Mouse (Mus musculus) kidney, embryonic 15.5 days (tissue): Measurements from ENCODE around the gene Glt28d2. TPM values are rescaled to one million over a fixed set of nuclear protein-coding genes. Genes with fewer than 3 reads are reported as not detected.

Experiments
- ATAC-seq: fragments of 200-750 bp; cut with Nextera tagmentation; replicated peaks from 2 replicates; pipeline ENCODE4 v1.8.0; 2017; ENCODE audit warnings: moderate TSS enrichment; ENCODE audit not compliant: low FRiP score
- H3K27ac ChIP-seq: fragments of 300-500 bp; sonication (generic); 2 replicates; pipeline ENCODE4 v1.5.1; 2015; ENCODE audit warnings: mild to moderate bottlenecking, inconsistent platforms
- H3K27me3 ChIP-seq: fragments of 300-500 bp; sonication (generic); 2 replicates; pipeline ENCODE4 v1.6.1; 2015; ENCODE audit warnings: inconsistent platforms
- H3K36me3 ChIP-seq: fragments of 300-500 bp; sonication (generic); 2 replicates; pipeline ENCODE4 v1.6.1; 2015; ENCODE audit warnings: inconsistent platforms
- H3K4me1 ChIP-seq: fragments of 300-500 bp; sonication (generic); 2 replicates; pipeline ENCODE4 v1.6.1; 2015; ENCODE audit warnings: inconsistent platforms
- H3K4me2 ChIP-seq: fragments of 300-500 bp; sonication (generic); 2 replicates; pipeline ENCODE4 v1.6.1; 2015; ENCODE audit warnings: moderate library complexity, mild to moderate bottlenecking, inconsistent platforms
- H3K4me3 ChIP-seq: fragments of 300-500 bp; sonication (generic); replicated peaks from 2 replicates; pipeline ENCODE4 v1.5.1; 2015; ENCODE audit warnings: mild to moderate bottlenecking, inconsistent platforms
- H3K9ac ChIP-seq: fragments of 300-500 bp; sonication (generic); 2 replicates; pipeline ENCODE4 v1.6.1; 2015; ENCODE audit warnings: mild to moderate bottlenecking, inconsistent platforms
- H3K9me3 ChIP-seq: fragments of 300-500 bp; sonication (generic); replicated peaks from 2 replicates; pipeline ENCODE4 v1.6.1; 2016; ENCODE audit warnings: inconsistent platforms
- WGBS: fragments of 180-500 bp; shearing (Covaris S2); methylation state at CpG from one replicate; pipeline ENCODE4 v1.1.7; 2015; ENCODE audit warnings: mixed read lengths; 5-methylcytosine and 5-hydroxymethylcytosine counted together
- polyA plus RNA-seq: library from polyadenylated mRNA; unstranded; fragments of >200 nt; fragmentation: Nextera tagmentation; extraction: Ambion mirVana; gene quantifications from 2 replicates; pipeline ENCODE4 v1.2.1, GENCODE M21; 2015

Glt28d2 gene
- polyA plus RNA-seq, 1 experiment from 2014 or later = 2.2 TPM

- no peak for ATAC-seq
- Histone ChIP-seq H3K36me3 (no peaks in the 10 kb centered on the region), H3K4me2 (no peak overlapping the region), H3K27me3 (no peaks in the 10 kb centered on the region), H3K9ac (no peak overlapping the region), H3K27ac (no peak overlapping the region), H3K9me3 (no peaks in the 10 kb centered on the region), H3K4me3 (no peak overlapping the region), H3K4me1 (peaks cover 4% of the 10 kb centered on the region; the same call in 1 of the 2 replicates)
- WGBS = 87% methylated on average over 5 of the region's 5 CpGs
Observed at GRCm38 (mm10) chr3:85860996-85861395, 26.3 kb downstream of the Glt28d2 start.

GRCm38 (mm10) chr3:85859311-85859710 is 28.0 kb downstream of the Glt28d2 start:
- no peak overlapping the region for H3K9ac ChIP-seq
- H3K4me1 ChIP-seq = peaks cover 4% of the 10 kb centered on the region; the same call in 1 of the 2 replicates
- ATAC-seq = no peak
- no peak overlapping the region for H3K27ac ChIP-seq
- no peak overlapping the region for H3K4me2 ChIP-seq
- no peak overlapping the region for H3K4me3 ChIP-seq
- no peaks in the 10 kb centered on the region for H3K9me3 ChIP-seq
- H3K27me3 ChIP-seq = no peaks in the 10 kb centered on the region
- H3K36me3 ChIP-seq = no peaks in the 10 kb centered on the region
- WGBS = 60% methylated on average over 6 of the region's 6 CpGs

DNA sequence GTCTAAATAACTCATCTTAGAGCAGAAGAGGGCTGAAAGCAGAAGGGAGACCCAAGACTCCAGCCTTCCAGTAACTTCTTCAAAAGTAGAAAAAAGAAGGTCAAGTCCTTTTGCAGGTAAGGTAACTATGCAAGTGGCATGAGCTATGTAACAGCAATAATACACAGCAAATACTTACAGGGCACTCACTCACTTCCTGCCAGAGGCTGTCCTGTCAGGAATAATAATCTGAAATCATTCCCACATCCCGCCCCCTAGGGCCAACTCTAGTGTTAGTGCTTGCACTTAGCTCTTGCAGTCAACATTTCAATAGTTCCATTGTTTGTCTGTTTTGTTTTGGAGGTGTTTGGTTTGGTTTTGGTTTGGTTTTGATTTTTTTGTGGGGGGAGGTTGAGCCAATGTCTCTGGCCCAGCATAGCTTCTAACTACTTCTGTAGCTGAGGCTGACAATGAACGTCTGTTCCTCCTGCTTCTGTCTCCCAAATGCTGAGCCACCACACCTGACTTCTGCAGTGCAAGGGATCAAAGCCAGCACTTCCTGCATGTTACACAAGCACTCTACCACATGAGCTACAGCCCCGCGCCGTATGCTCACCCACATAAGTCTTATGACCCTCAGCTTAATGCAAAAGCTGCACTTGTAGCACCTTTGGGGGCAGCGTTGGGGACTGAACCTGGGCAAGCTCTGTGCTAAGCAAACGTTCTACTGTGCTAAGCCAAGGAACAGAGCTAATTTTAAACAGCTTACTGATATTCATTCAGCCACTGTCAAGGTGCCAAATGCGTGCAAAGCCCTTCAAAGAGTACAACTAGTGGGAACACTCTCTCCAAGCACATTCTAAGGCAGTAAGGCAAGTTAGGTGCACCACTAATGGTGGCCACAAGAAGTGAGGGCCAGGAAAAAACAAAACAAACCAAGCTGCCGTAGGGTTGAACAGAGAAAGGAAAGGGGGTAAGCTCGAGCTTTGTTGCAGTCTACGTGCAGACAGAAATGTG is 28.9 kb downstream of the Glt28d2 start:
- WGBS = 62% methylated on average over 11 of the region's 11 CpGs
- no peaks in the 10 kb centered on the region for H3K27me3 ChIP-seq
- H3K4me3 ChIP-seq = no peak overlapping the region
- H3K9ac ChIP-seq = no peak overlapping the region
- no peaks in the 10 kb centered on the region for H3K9me3 ChIP-seq
- ATAC-seq = no peak
- H3K27ac ChIP-seq = no peak overlapping the region
- H3K4me2 ChIP-seq = no peak overlapping the region
- no peaks in the 10 kb centered on the region; the same call in 1 of the 2 replicates for H3K4me1 ChIP-seq
- no peaks in the 10 kb centered on the region for H3K36me3 ChIP-seq

DNA sequence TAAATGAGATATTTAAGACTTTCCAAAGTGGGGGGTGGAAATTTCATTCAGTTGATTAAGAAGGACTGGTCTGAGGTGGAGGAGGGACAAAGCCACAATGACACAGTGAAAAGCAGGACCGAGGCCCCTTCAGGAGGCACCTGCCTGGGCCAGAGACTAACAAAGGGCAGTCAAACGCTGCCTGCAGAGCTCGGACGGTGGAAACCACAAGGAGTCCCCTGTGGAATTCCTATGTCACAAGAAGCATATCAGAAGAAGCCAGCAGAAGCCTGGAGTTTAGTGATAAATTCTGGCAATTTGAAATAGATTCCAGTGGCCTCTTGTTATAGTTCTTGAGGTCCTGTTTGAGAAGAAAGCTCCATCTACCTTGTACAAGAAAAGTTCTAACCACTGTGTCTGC is 30.2 kb downstream of the Glt28d2 start:
- no peak overlapping the region for H3K4me3 ChIP-seq
- H3K9me3 ChIP-seq = no peaks in the 10 kb centered on the region
- no peaks in the 10 kb centered on the region for H3K27me3 ChIP-seq
- H3K36me3 ChIP-seq = no peaks in the 10 kb centered on the region
- H3K27ac ChIP-seq = no peak overlapping the region
- ATAC-seq = no peak
- no peaks in the 10 kb centered on the region; the same call in 1 of the 2 replicates for H3K4me1 ChIP-seq
- no peak overlapping the region for H3K9ac ChIP-seq
- no peak overlapping the region for H3K4me2 ChIP-seq
- WGBS = 51% methylated on average over 4 of the region's 4 CpGs

DNA sequence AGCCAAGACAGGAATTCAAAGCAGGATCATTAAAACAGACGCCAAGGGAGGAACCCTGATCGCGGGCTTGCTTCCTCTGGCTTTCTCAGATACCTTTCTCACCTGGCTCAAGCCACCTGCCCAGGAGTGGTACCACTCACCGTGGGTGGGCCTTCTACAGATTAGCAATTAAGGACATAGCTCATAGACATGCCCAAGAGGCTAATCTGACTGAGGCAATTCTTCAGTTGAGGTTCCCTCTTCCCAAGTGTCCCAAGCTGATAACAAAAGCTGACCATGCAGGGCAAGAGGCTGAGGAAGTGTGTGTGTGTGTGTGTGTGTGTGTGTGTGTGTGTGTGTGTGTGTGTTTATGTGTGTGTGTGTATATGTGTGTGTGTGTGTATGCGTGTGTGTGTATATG is 31.4 kb downstream of the Glt28d2 start:
- H3K27me3 ChIP-seq = no peaks in the 10 kb centered on the region
- WGBS = 84% methylated on average over 5 of the region's 5 CpGs

DNA sequence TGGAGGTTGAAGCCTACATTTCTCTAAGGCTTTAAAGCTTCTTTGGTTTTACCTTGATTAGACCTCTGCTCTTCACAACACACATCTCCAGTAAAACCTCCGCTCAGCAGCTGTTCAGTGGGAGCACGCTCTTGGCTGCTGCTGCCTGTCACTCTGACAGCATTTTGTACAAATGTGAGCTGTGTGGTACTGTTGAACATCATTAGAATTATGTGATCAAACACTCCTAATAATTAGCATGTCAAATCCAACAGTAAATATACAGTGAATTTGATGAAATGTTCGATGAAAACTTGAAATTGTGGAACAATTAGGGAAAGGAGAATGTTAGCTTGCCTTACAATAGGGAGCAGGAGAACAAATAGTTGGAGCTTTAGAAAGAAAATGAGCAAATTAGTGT is 32.3 kb downstream of the Glt28d2 start:
- no peaks in the 10 kb centered on the region; the same call in 1 of the 2 replicates for H3K4me1 ChIP-seq
- H3K4me2 ChIP-seq = no peak overlapping the region
- no peak overlapping the region for H3K4me3 ChIP-seq
- no peaks in the 10 kb centered on the region for H3K36me3 ChIP-seq
- 89% methylated on average over 3 of the region's 3 CpGs for WGBS
- no peak overlapping the region for H3K9ac ChIP-seq
- H3K9me3 ChIP-seq = no peaks in the 10 kb centered on the region
- no peak overlapping the region for H3K27ac ChIP-seq
- H3K27me3 ChIP-seq = no peaks in the 10 kb centered on the region
- ATAC-seq = no peak

More for the DNA sequence above, 31.4 kb downstream of the Glt28d2 start:
- no peak for ATAC-seq
- Histone ChIP-seq H3K4me1 (no peaks in the 10 kb centered on the region; the same call in 1 of the 2 replicates), H3K36me3 (no peaks in the 10 kb centered on the region), H3K9ac (no peak overlapping the region), H3K4me2 (no peak overlapping the region), H3K27ac (no peak overlapping the region), H3K4me3 (no peak overlapping the region), H3K9me3 (no peaks in the 10 kb centered on the region)

DNA sequence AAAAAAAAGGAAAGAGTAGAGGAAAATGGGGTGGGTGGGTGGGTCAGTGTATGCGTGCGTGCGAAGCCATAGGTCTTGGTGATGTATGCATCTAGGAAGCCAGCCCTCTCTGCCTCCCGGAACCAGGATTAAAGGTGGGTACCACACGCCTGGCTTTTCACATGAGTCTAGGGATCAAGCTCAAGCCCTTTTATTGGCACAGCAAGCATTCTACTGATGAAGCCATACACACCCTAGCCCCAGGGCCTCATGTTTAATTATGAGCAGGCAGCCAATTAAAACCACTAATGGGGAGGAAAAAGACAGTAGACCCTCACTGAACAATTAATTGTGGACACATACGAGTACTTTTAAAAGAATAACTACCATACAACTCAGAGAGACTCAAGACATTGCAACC is 33.2 kb downstream of the Glt28d2 start:
- ATAC-seq = no peak

GRCm38 (mm10) chr3:85853715-85854114 is 33.6 kb downstream of the Glt28d2 start:
- Histone ChIP-seq H3K36me3 (no peaks in the 10 kb centered on the region), H3K4me3 (no peak overlapping the region), H3K9ac (no peak overlapping the region), H3K9me3 (no peaks in the 10 kb centered on the region), H3K4me1 (no peaks in the 10 kb centered on the region; the same call in 1 of the 2 replicates), H3K27me3 (no peaks in the 10 kb centered on the region), H3K27ac (no peak overlapping the region), H3K4me2 (no peak overlapping the region)
- no peak for ATAC-seq
- WGBS = 86% methylated on average over 4 of the region's 4 CpGs

More for the DNA sequence above, 33.2 kb downstream of the Glt28d2 start:
- Histone ChIP-seq H3K27me3 (no peaks in the 10 kb centered on the region), H3K27ac (no peak overlapping the region), H3K4me3 (no peak overlapping the region), H3K36me3 (no peaks in the 10 kb centered on the region), H3K4me1 (no peaks in the 10 kb centered on the region; the same call in 1 of the 2 replicates), H3K9ac (no peak overlapping the region), H3K9me3 (no peaks in the 10 kb centered on the region), H3K4me2 (no peak overlapping the region)
- 95% methylated on average over 6 of the region's 6 CpGs for WGBS

- Histone ChIP-seq H3K36me3 (no peaks in the 10 kb centered on the region), H3K9ac (no peak overlapping the region), H3K27me3 (no peaks in the 10 kb centered on the region), H3K4me3 (no peak overlapping the region), H3K4me2 (no peak overlapping the region), H3K27ac (no peak overlapping the region), H3K9me3 (no peaks in the 10 kb centered on the region), H3K4me1 (no peaks in the 10 kb centered on the region)
- ATAC-seq = no peak
- WGBS = 83% methylated on average over 1 of the region's 1 CpGs
Observed at GRCm38 (mm10) chr3:85850079-85850478, 37.2 kb downstream of the Glt28d2 start.

DNA sequence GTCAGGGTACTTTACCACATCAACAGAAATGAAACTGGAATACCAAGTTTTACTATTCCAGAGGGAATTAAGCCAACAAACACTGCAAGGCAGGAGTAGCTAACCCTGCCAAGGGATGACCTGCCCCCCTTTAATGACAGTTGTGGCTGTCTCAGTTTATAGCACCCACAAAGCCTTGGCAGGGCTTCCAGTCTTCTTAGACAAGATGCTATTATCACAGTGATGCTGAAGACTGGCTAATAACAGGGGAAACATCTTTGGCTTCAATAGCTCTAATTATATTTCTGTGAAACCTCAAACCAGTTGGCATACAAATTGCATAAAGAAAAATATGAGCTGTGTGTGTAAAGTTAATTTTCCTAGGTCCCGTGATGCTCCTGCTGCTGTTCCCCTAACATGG is 41.0 kb downstream of the Glt28d2 start:
- no peak for ATAC-seq
- Histone ChIP-seq H3K27me3 (no peaks in the 10 kb centered on the region), H3K4me2 (no peak overlapping the region), H3K9me3 (no peaks in the 10 kb centered on the region), H3K36me3 (no peaks in the 10 kb centered on the region), H3K27ac (no peak overlapping the region), H3K9ac (no peak overlapping the region), H3K4me1 (peaks cover 17% of the 10 kb centered on the region), H3K4me3 (no peak overlapping the region)
- 89% methylated on average over 1 of the region's 1 CpGs for WGBS

- H3K36me3 ChIP-seq = no peaks in the 10 kb centered on the region
- H3K27ac ChIP-seq = no peak overlapping the region
- ATAC-seq = no peak
- no peak overlapping the region for H3K9ac ChIP-seq
- no peak overlapping the region for H3K4me2 ChIP-seq
- H3K4me1 ChIP-seq = peaks cover 17% of the 10 kb centered on the region
- WGBS = 86% methylated on average over 6 of the region's 6 CpGs
- no peaks in the 10 kb centered on the region for H3K27me3 ChIP-seq
- no peak overlapping the region for H3K4me3 ChIP-seq
- no peaks in the 10 kb centered on the region for H3K9me3 ChIP-seq
Observed at GRCm38 (mm10) chr3:85845341-85845740, 42.0 kb downstream of the Glt28d2 start.

DNA sequence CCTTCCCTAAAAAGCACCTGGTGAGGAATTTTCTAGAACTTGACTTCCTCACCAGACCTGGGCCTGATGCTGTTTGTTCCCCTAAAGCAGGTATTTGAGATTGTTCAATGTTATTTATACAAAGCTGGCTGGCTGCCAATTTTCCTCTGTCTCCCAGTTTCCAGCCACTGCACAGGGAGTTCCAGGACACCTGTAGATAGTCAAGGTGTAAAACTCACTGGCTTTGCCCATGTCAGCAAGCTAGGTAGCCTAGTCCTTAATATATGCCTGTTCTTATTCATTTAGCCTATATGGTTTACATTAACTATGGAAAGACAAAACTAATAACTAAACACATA is 44.5 kb downstream of the Glt28d2 start:
- no peaks in the 10 kb centered on the region for H3K36me3 ChIP-seq
- ATAC-seq = no peak
- no peak overlapping the region for H3K4me2 ChIP-seq
- H3K4me3 ChIP-seq = no peak overlapping the region
- peaks cover 17% of the 10 kb centered on the region for H3K4me1 ChIP-seq
- H3K27ac ChIP-seq = peak overlapping the region; percentile 83
- no peaks in the 10 kb centered on the region for H3K27me3 ChIP-seq
- no peaks in the 10 kb centered on the region for H3K9me3 ChIP-seq
- no peak overlapping the region for H3K9ac ChIP-seq
